Mouse (Mus musculus): Measurements from ENCODE around the gene Ogfod2.

DNA sequence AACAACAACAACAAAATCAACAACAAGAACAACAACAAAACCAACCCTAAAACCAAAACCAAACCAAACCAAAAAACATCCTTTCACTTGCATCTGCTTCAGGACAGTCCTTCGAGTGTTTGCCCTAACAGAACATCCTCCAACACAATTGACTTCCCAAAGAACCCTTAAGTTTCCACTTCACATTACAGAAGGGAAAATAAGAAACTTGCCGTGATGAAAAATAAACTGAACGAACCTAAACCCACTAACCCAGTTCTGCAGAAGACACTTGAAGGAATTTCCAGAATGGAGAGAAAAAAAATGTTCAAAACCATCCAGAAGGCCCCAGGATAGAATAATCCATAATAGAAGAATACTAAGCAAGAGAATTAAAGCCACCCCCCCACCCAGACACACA is 9.1 kb upstream of the Ogfod2 start:
- TF ChIP-seq EP300 (IDR thresholded peaks at IDR 0.05; ENCODE audit: low read depth) (no peak), CTCF (IDR thresholded peaks at IDR 0.05; ENCODE audit: low read depth) (no peak)
